Mouse (Mus musculus): Measurements from ENCODE around the gene Chst5. TPM values are rescaled to one million over a fixed set of nuclear protein-coding genes. Genes with fewer than 3 reads are reported as not detected.
A peak's percentile ranks its signal among the peaks of the same experiment; 100 is the strongest.

The Chst5 gene
- 3.1 and 3.2 TPM in 2 replicates for polyA plus RNA-seq (2014; fragmentation: Nextera tagmentation; extraction: Ambion mirVana)

DNA sequence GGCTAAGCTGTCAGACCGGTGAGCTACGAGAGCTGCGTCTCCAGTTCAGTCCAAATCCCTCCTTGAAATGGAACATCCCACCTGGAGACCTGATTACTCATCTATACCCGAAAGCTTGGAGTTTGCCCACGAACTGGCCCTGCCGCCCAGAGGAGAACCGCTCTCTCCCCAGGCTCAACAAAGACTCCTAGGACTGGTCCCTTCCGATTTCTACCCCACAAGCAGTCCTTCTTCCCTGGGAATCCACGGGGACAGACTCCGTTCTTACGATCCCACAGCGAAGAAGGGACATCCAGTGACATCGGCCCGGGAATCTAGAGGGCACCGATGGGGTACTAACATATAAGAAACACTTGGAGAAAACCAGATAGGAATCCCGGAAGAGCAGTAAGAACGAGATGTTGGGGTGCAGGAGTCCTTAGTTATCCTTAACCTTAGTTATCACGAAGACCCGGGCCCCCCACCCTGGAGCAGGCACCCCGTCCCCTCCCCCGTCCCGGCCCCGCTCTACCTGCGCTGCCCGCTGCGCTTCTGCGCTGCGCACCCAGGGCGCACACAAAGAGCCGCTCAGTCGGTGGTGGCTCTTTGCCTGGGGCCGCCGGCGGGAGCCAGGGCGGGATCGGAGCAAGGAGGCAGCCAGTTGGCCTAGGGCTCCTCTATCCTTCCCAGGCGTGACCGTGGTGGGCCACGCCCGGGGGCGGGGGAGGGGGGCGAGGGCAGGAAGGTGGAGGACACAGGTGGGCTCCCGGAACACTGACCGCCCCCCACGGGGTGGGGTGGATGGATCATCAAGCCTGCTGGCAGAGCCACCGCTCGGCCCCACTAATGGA lies at the start of gene Chst5:
Chst5 (minus strand) TSS at position 827 of the 830 bp plus-strand sequence.
- H3K4me1 ChIP-seq (ENCODE audit: control insufficient read depth, insufficient read depth, low read length), result peaks cover 3% of the 10 kb centered on the region; the same call in 1 of the 2 replicates
- no peaks in the 10 kb centered on the region for H3K27me3 ChIP-seq (ENCODE audit: control insufficient read depth, insufficient read depth, low read length)
- H3K9ac ChIP-seq (replicated peaks; ENCODE audit: low read length), result peak within 1 kb of the TSS; percentile 64
- H3K27ac ChIP-seq (replicated peaks; ENCODE audit: low read depth, low read length), result peak within 1 kb of the TSS; percentile 1; the same call in 1 of the 2 replicates
- H3K4me2 ChIP-seq (ENCODE audit: low read length), result peak within 1 kb of the TSS; percentile 63
- no peaks in the 10 kb centered on the region for H3K9me3 ChIP-seq (ENCODE audit: control insufficient read depth, low read length)
- 3% methylated on average over 47 of the region's 47 CpGs for WGBS
- peak; percentile 75 for DNase-seq
- peak within 1 kb of the TSS; percentile 38 for H3K4me3 ChIP-seq (replicated peaks; ENCODE audit: low read depth, low read length)
- no peak; the same call in 1 of the 2 replicates for ATAC-seq (ENCODE audit: low FRiP score, low TSS enrichment)
- H3K36me3 ChIP-seq (ENCODE audit: control insufficient read depth, insufficient read depth, low read length), result no peaks in the 10 kb centered on the region

GRCm38 (mm10) chr8:111957231-111957630 lies 47.0 kb upstream of the Chst5 start:
- Histone ChIP-seq H3K36me3 (ENCODE audit: control insufficient read depth, insufficient read depth, low read length) (peaks cover 60% of the 10 kb centered on the region), H3K9ac (replicated peaks; ENCODE audit: low read length) (no peak overlapping the region), H3K27me3 (ENCODE audit: control insufficient read depth, insufficient read depth, low read length) (no peaks in the 10 kb centered on the region), H3K4me2 (ENCODE audit: low read length) (no peak overlapping the region), H3K4me1 (ENCODE audit: control insufficient read depth, insufficient read depth, low read length) (no peaks in the 10 kb centered on the region), H3K27ac (replicated peaks; ENCODE audit: low read depth, low read length) (no peak overlapping the region), H3K9me3 (ENCODE audit: control insufficient read depth, low read length) (no peaks in the 10 kb centered on the region), H3K4me3 (replicated peaks; ENCODE audit: low read depth, low read length) (no peak overlapping the region)
- 99% methylated on average over 2 of the region's 2 CpGs for WGBS
- DNase-seq, result no peak
- ATAC-seq (ENCODE audit: low FRiP score, low TSS enrichment), result no peak

DNA sequence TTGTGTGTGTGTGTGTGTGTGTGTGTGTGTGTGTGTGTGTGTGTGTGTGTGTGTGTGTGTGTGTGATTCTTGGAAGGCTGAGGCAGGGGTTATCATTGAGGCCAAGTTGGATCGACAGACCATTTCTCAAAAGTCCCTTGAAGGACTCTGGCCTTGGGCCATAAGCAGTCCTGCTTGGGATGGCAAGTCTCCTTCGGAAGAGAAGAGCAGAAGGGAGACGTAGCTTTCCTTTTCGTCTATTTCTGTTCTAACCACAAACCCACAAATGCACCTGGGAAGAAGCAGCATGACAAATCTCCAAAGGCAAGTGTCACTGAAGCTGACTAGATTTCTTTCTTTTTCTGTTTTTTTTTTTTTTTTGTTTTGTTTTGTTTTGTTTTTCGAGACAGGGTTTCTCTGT lies 45.6 kb upstream of the Chst5 start:
- DNase-seq (no peak), ATAC-seq (ENCODE audit: low FRiP score, low TSS enrichment) (no peak)
- Histone ChIP-seq H3K27me3 (ENCODE audit: control insufficient read depth, insufficient read depth, low read length) (no peaks in the 10 kb centered on the region), H3K4me2 (ENCODE audit: low read length) (no peak overlapping the region), H3K9me3 (ENCODE audit: control insufficient read depth, low read length) (no peaks in the 10 kb centered on the region), H3K4me1 (ENCODE audit: control insufficient read depth, insufficient read depth, low read length) (no peaks in the 10 kb centered on the region), H3K9ac (replicated peaks; ENCODE audit: low read length) (no peak overlapping the region), H3K4me3 (replicated peaks; ENCODE audit: low read depth, low read length) (no peak overlapping the region), H3K27ac (replicated peaks; ENCODE audit: low read depth, low read length) (no peak overlapping the region), H3K36me3 (ENCODE audit: control insufficient read depth, insufficient read depth, low read length) (peaks cover 71% of the 10 kb centered on the region)
- 94% methylated on average over 5 of the region's 5 CpGs for WGBS

- 92% methylated on average over 4 of the region's 4 CpGs for WGBS
- Histone ChIP-seq H3K27me3 (ENCODE audit: control insufficient read depth, insufficient read depth, low read length) (no peaks in the 10 kb centered on the region), H3K4me2 (ENCODE audit: low read length) (no peak overlapping the region), H3K4me3 (replicated peaks; ENCODE audit: low read depth, low read length) (no peak overlapping the region), H3K4me1 (ENCODE audit: control insufficient read depth, insufficient read depth, low read length) (no peaks in the 10 kb centered on the region), H3K27ac (replicated peaks; ENCODE audit: low read depth, low read length) (no peak overlapping the region), H3K9ac (replicated peaks; ENCODE audit: low read length) (no peak overlapping the region), H3K9me3 (ENCODE audit: control insufficient read depth, low read length) (no peaks in the 10 kb centered on the region), H3K36me3 (ENCODE audit: control insufficient read depth, insufficient read depth, low read length) (peaks cover 67% of the 10 kb centered on the region)
- no peak for ATAC-seq (ENCODE audit: low FRiP score, low TSS enrichment)
- DNase-seq, result no peak
These were observed 44.8 kb upstream of the Chst5 start for GRCm38 (mm10) chr8:111954844-111955594.

DNA sequence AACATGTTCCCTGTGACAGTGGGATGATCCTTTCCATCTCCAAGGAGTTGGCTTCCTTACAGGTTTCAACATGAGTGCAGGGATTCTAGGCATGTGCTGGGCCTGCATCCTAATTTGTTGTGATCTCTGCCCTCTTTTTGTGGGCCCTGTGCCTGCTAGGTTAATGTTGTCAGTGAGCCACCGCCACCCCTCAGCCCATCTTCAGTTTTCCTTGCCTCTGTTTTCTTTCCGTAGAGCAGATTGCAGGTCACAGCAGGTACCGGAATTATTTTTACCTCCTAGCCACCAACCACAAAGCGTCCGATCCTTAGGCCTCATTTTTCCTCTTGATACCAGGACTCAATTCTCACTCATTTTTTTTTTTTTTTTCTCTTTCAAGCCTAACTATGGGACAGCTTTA lies 41.7 kb upstream of the Chst5 start:
- Histone ChIP-seq H3K27me3 (ENCODE audit: control insufficient read depth, insufficient read depth, low read length) (no peaks in the 10 kb centered on the region), H3K9me3 (ENCODE audit: control insufficient read depth, low read length) (no peaks in the 10 kb centered on the region), H3K27ac (replicated peaks; ENCODE audit: low read depth, low read length) (no peak overlapping the region), H3K9ac (replicated peaks; ENCODE audit: low read length) (no peak overlapping the region), H3K36me3 (ENCODE audit: control insufficient read depth, insufficient read depth, low read length) (peaks cover 75% of the 10 kb centered on the region), H3K4me2 (ENCODE audit: low read length) (no peak overlapping the region), H3K4me1 (ENCODE audit: control insufficient read depth, insufficient read depth, low read length) (no peaks in the 10 kb centered on the region), H3K4me3 (replicated peaks; ENCODE audit: low read depth, low read length) (no peak overlapping the region)
- ATAC-seq (ENCODE audit: low FRiP score, low TSS enrichment) (no peak), DNase-seq (no peak)
- WGBS, result 93% methylated on average over 5 of the region's 5 CpGs

DNA sequence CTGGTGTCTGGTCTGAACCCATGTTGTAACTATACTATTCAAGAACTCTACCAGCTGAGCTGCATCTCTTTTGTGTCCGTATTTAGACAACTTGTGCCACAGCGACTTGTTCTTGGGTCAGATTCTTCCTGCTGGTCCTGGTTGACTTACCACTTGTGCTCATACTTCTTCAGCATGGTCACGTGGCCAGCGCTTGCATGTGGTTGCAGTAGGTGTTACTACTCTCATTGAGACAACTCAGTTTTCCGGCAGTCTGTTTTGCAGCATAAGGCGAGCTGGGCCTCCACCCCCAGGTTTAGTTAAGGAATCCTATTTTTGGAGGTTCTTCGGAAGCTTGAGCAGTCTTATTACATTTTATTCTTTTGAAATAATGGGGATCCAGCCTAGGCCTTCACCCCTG lies 41.1 kb upstream of the Chst5 start:
- no peak overlapping the region for H3K27ac ChIP-seq (replicated peaks; ENCODE audit: low read depth, low read length)
- no peak overlapping the region for H3K9ac ChIP-seq (replicated peaks; ENCODE audit: low read length)
- WGBS, result 95% methylated on average over 7 of the region's 7 CpGs

DNA sequence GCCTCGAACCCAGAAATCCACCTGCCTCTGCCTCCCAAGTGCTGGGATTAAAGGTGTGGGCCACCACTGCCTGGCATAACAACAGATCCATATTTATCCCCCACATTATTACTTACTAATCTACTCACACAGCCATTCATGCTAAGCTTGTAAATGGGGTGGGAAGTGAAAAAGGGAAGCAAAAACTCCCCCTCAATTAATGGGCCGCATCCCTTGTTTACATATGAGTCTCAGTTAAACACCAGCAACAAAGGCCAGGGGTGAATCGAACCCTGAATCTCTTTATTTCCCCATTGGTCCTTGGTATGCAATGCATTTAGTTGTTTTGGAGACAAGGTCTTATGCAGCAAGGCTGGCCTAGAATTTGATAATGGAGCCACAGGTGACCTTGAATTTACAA lies 40.6 kb upstream of the Chst5 start:
- Histone ChIP-seq H3K4me1 (ENCODE audit: control insufficient read depth, insufficient read depth, low read length) (no peaks in the 10 kb centered on the region), H3K9me3 (ENCODE audit: control insufficient read depth, low read length) (no peaks in the 10 kb centered on the region), H3K36me3 (ENCODE audit: control insufficient read depth, insufficient read depth, low read length) (peaks cover 77% of the 10 kb centered on the region), H3K27me3 (ENCODE audit: control insufficient read depth, insufficient read depth, low read length) (no peaks in the 10 kb centered on the region), H3K27ac (replicated peaks; ENCODE audit: low read depth, low read length) (no peak overlapping the region), H3K9ac (replicated peaks; ENCODE audit: low read length) (no peak overlapping the region), H3K4me2 (ENCODE audit: low read length) (no peak overlapping the region), H3K4me3 (replicated peaks; ENCODE audit: low read depth, low read length) (no peak overlapping the region)
- no peak for DNase-seq
- no peak for ATAC-seq (ENCODE audit: low FRiP score, low TSS enrichment)
- 95% methylated on average over 3 of the region's 3 CpGs for WGBS

More for the DNA sequence above, 41.1 kb upstream of the Chst5 start:
- no peak overlapping the region for H3K4me2 ChIP-seq (ENCODE audit: low read length)
- peaks cover 75% of the 10 kb centered on the region for H3K36me3 ChIP-seq (ENCODE audit: control insufficient read depth, insufficient read depth, low read length)
- H3K4me1 ChIP-seq (ENCODE audit: control insufficient read depth, insufficient read depth, low read length), result no peaks in the 10 kb centered on the region
- H3K9me3 ChIP-seq (ENCODE audit: control insufficient read depth, low read length), result no peaks in the 10 kb centered on the region
- ATAC-seq (ENCODE audit: low FRiP score, low TSS enrichment) (no peak), DNase-seq (no peak)
- H3K4me3 ChIP-seq (replicated peaks; ENCODE audit: low read depth, low read length), result no peak overlapping the region
- H3K27me3 ChIP-seq (ENCODE audit: control insufficient read depth, insufficient read depth, low read length), result no peaks in the 10 kb centered on the region

GRCm38 (mm10) chr8:111947954-111948353 lies 37.7 kb upstream of the Chst5 start:
- H3K4me3 ChIP-seq (replicated peaks; ENCODE audit: low read depth, low read length), result no peak overlapping the region
- ATAC-seq (ENCODE audit: low FRiP score, low TSS enrichment), result no peak
- no peak for DNase-seq
- WGBS, result 96% methylated on average over 8 of the region's 8 CpGs
- H3K9ac ChIP-seq (replicated peaks; ENCODE audit: low read length), result no peak overlapping the region
- H3K4me1 ChIP-seq (ENCODE audit: control insufficient read depth, insufficient read depth, low read length), result no peaks in the 10 kb centered on the region
- H3K4me2 ChIP-seq (ENCODE audit: low read length), result no peak overlapping the region
- H3K27me3 ChIP-seq (ENCODE audit: control insufficient read depth, insufficient read depth, low read length), result no peaks in the 10 kb centered on the region
- H3K27ac ChIP-seq (replicated peaks; ENCODE audit: low read depth, low read length), result no peak overlapping the region
- no peaks in the 10 kb centered on the region for H3K9me3 ChIP-seq (ENCODE audit: control insufficient read depth, low read length)
- H3K36me3 ChIP-seq (ENCODE audit: control insufficient read depth, insufficient read depth, low read length), result peaks cover 83% of the 10 kb centered on the region

Data from midbrain, embryonic 14.5 days (tissue).